Comparison of ENCODE assay signal across 9 mouse cellular contexts in the genomic region with DNA sequence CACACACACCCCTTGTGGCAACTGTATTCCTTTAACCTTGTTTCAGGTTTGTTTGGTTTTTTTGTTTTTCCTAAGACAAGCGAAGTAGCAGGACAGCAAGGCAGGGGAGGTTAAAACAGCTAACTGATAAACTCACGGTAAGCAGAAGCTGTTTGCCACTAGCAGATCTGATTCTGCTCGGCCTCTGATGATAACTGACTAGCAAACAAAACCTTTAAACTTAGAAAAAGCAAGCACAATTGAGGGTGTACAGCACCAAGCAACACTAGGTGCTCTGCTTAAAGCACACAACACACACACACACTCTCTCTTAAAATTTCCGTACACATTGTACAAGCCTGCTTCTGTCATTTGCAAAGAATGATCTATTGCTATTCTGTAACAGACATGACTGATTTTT. TPM values are rescaled to one million over a fixed set of nuclear protein-coding genes. Genes with fewer than 3 reads are reported as not detected.
A peak's percentile ranks its signal among the peaks of the same experiment; 100 is the strongest.
DNase-seq lines count a peak whose midpoint lies in the region; ATAC-seq lines count a peak whose summit lies in the region.
"Had no signal": no experiment of that assay in that cellular context is flagged by ENCODE, and none has a peak within 500 bp of the region (broad histone marks: within the 10 kb centered on the region; RNA-seq: fewer than 3 reads in every experiment).

No protein-coding gene starts in this region.

- H3K9me3 ChIP-seq in heart, embryonic 12.5 days (replicated peaks) = no peaks in the 10 kb centered on the region
- H3K9me3 ChIP-seq in heart, embryonic 16.5 days (replicated peaks; ENCODE audit: control insufficient read depth, low read length) = no peaks in the 10 kb centered on the region
- peaks cover 16% of the 10 kb centered on the region for H3K9me3 ChIP-seq in midbrain, embryonic 10.5 days (replicated peaks)

- peak overlapping the region; percentile 88 for H3K4me2 ChIP-seq in heart, embryonic 12.5 days
- H3K4me2 ChIP-seq in heart, embryonic 16.5 days (ENCODE audit: low read depth, low read length) = peak overlapping the region; percentile 79

- H3K27ac ChIP-seq in heart, embryonic 12.5 days (ENCODE audit: poor library complexity, severe bottlenecking) = peak overlapping the region; percentile 99
- peak overlapping the region; percentile 98 for H3K27ac ChIP-seq in heart, embryonic 16.5 days (ENCODE audit: low read length)
- peak overlapping the region; percentile 96 for H3K27ac ChIP-seq in midbrain, embryonic 10.5 days (replicated peaks)

- peaks cover 26% of the 10 kb centered on the region for H3K36me3 ChIP-seq in heart, embryonic 12.5 days
- no peaks in the 10 kb centered on the region for H3K36me3 ChIP-seq in heart, embryonic 16.5 days (ENCODE audit: control insufficient read depth, insufficient read depth)
- H3K36me3 ChIP-seq in midbrain, embryonic 10.5 days = peaks cover 26% of the 10 kb centered on the region
- H3K36me3 ChIP-seq: G1E had no signal

- no peak for DNase-seq in heart, adult 8-10 months (ENCODE audit: low spot score)
- peak; percentile 49 for DNase-seq in adipocyte (ENCODE audit: low spot score)
- no peak for DNase-seq in midbrain, embryonic 10.5 days (ENCODE audit: low spot score)
- no peak for DNase-seq in urinary bladder, adult 18-20 months (ENCODE audit: low spot score in 2 of 2)
- no peak for DNase-seq in urinary bladder, postnatal 10 days (ENCODE audit: low spot score)
- no peak for DNase-seq in spleen, postnatal 10 days (ENCODE audit: low spot score in 2 of 2)

- peaks cover 8% of the 10 kb centered on the region for H3K27me3 ChIP-seq in heart, embryonic 12.5 days (replicated peaks)
- no peaks in the 10 kb centered on the region for H3K27me3 ChIP-seq in heart, embryonic 16.5 days (ENCODE audit: control insufficient read depth, insufficient read depth, low read length)
- peaks cover 21% of the 10 kb centered on the region for H3K27me3 ChIP-seq in midbrain, embryonic 10.5 days (ENCODE audit: low read depth, poor library complexity, severe bottlenecking)

- peaks cover 44% of the 10 kb centered on the region for H3K4me1 ChIP-seq in heart, embryonic 12.5 days (replicated peaks)
- peaks cover 38% of the 10 kb centered on the region for H3K4me1 ChIP-seq in heart, embryonic 16.5 days (ENCODE audit: control insufficient read depth, insufficient read depth, low read length)
- H3K4me1 ChIP-seq in midbrain, embryonic 10.5 days = peaks cover 71% of the 10 kb centered on the region

- ATAC-seq in heart, embryonic 12.5 days (ENCODE audit: insufficient number of reproducible peaks, low FRiP score) = no peak
- no peak for ATAC-seq in heart, embryonic 16.5 days (replicated peaks; ENCODE audit: extremely low read depth, insufficient read depth, low FRiP score)

- H3K4me3 ChIP-seq in heart, embryonic 12.5 days = peak overlapping the region; percentile 64
- H3K4me3 ChIP-seq in heart, embryonic 16.5 days (ENCODE audit: low read length) = peak overlapping the region; percentile 48
- peak overlapping the region; percentile 81 for H3K4me3 ChIP-seq in midbrain, embryonic 10.5 days

- H3K9ac ChIP-seq in heart, embryonic 12.5 days = peak overlapping the region; percentile 90
- H3K9ac ChIP-seq in heart, embryonic 16.5 days (ENCODE audit: low read length) = peak overlapping the region; percentile 90

- 20% methylated on average over 4 of the region's 4 CpGs for WGBS in heart, embryonic 12.5 days
- 16% methylated on average over 4 of the region's 4 CpGs for WGBS in heart, embryonic 16.5 days
- WGBS in midbrain, embryonic 10.5 days = 44% methylated on average over 4 of the region's 4 CpGs

RNA-seq across cellular contexts. Expression of a gene that starts 6.8 kb away (rescaled TPM):
- polyA plus RNA-seq in heart, embryonic 12.5 days (2016; fragmentation: Nextera tagmentation; extraction: Ambion mirVana) = 17.5 and 18.7 TPM in 2 replicates
- 10 to 100 TPM; 14.8 to 34.3 (median 24.0) TPM for total RNA-seq in heart, adult 8-10 months (2022)
- polyA plus RNA-seq in heart, embryonic 16.5 days (2015; fragmentation: Nextera tagmentation; extraction: Ambion mirVana) = 8.2 and 9.4 TPM in 2 replicates
- 7.3 and 8.4 TPM in 2 replicates for polyA plus RNA-seq in midbrain, embryonic 10.5 days (2016; fragmentation: Nextera tagmentation; extraction: Ambion mirVana)
- polyA plus RNA-seq: G1E had no signal

RNA-seq across cellular contexts. Expression of a gene that starts 31.8 kb away (rescaled TPM):
- 11.5 and 11.9 TPM in 2 replicates for polyA plus RNA-seq in heart, embryonic 12.5 days (2016; fragmentation: Nextera tagmentation; extraction: Ambion mirVana)
- total RNA-seq in heart, adult 8-10 months (2022) = 10 to 100 TPM in 3 of 4 experiments, 1 to 10 TPM in 1; 10.0 to 11.3 (median 10.6) TPM
- 8.9 and 10.3 TPM in 2 replicates for polyA plus RNA-seq in heart, embryonic 16.5 days (2015; fragmentation: Nextera tagmentation; extraction: Ambion mirVana)
- polyA plus RNA-seq in midbrain, embryonic 10.5 days (2016; fragmentation: Nextera tagmentation; extraction: Ambion mirVana) = 8.8 and 9.9 TPM in 2 replicates

RNA-seq across cellular contexts. Expression of a gene that starts 51.5 kb away (rescaled TPM):
- polyA plus RNA-seq in heart, embryonic 12.5 days (2016; fragmentation: Nextera tagmentation; extraction: Ambion mirVana) = 40.0 and 42.3 TPM in 2 replicates
- not detected for total RNA-seq in heart, adult 8-10 months (2022)
- polyA plus RNA-seq in heart, embryonic 16.5 days (2015; fragmentation: Nextera tagmentation; extraction: Ambion mirVana) = 31.6 and 33.8 TPM in 2 replicates
- polyA plus RNA-seq in midbrain, embryonic 10.5 days (2016; fragmentation: Nextera tagmentation; extraction: Ambion mirVana) = 21.8 and 22.8 TPM in 2 replicates
- polyA plus RNA-seq: G1E had no signal
